Mouse (Mus musculus) hindbrain, postnatal 0 days (tissue): Measurements from ENCODE around the gene Ddx20. TPM values are rescaled to one million over a fixed set of nuclear protein-coding genes. Genes with fewer than 3 reads are reported as not detected.

Source experiments
- ATAC-seq: fragments of 200-750 bp; cut with Nextera tagmentation; 2 replicates; pipeline ENCODE4 v1.8.0; 2017; ENCODE audit warnings: mild to moderate bottlenecking, moderate TSS enrichment, moderate library complexity
- DNase-seq: peaks from one replicate; pipeline ENCODE4 v3.0.0-alpha.2; 2015; ENCODE audit warnings: low spot score
- H3K27ac ChIP-seq: fragments of 300-500 bp; sonication (generic); 2 replicates; pipeline ENCODE4 v1.5.1; 2014; ENCODE audit warnings: mild to moderate bottlenecking
- H3K27me3 ChIP-seq: fragments of 300-500 bp; sonication (generic); 2 replicates; pipeline ENCODE4 v1.6.1; 2014; ENCODE audit warnings: low read length, mixed read lengths; ENCODE audit not compliant: insufficient read depth
- H3K36me3 ChIP-seq: fragments of 300-500 bp; sonication (generic); 2 replicates; pipeline ENCODE4 v1.6.1; 2014; ENCODE audit warnings: low read length, mixed read lengths; ENCODE audit not compliant: insufficient read depth
- H3K4me1 ChIP-seq: fragments of 300-500 bp; sonication (generic); 2 replicates; pipeline ENCODE4 v1.6.1; 2014; ENCODE audit warnings: antibody characterized with exemption, low read length, mixed read lengths; ENCODE audit not compliant: insufficient read depth
- H3K4me2 ChIP-seq: fragments of 300-500 bp; sonication (generic); 2 replicates; pipeline ENCODE4 v1.6.1; 2014; ENCODE audit warnings: low read depth, mild to moderate bottlenecking, low read length, moderate library complexity, mixed read lengths
- H3K4me3 ChIP-seq: fragments of 300-500 bp; sonication (generic); 2 replicates; pipeline ENCODE4 v1.5.1; 2014; ENCODE audit warnings: low read length
- H3K9ac ChIP-seq: fragments of 300-500 bp; sonication (generic); replicated peaks from 2 replicates; pipeline ENCODE4 v1.6.1; 2014; ENCODE audit warnings: mild to moderate bottlenecking, low read length, moderate library complexity, mixed read lengths
- H3K9me3 ChIP-seq: fragments of 300-500 bp; sonication (generic); 2 replicates; pipeline ENCODE4 v1.6.1; 2016; ENCODE audit warnings: low read length, mixed read lengths
- CTCF ChIP-seq: IDR thresholded peaks from 2 replicates; pipeline ENCODE4 v1.5.1; 2016; ENCODE audit warnings: antibody characterized with exemption, control low read depth, low read depth
- WGBS: fragments of 180-500 bp; shearing (Covaris S2); extraction: QIAGEN DNeasy Blood & Tissue Kit; methylation state at CpG from one replicate; pipeline ENCODE4 v1.1.7; 2014; 5-methylcytosine and 5-hydroxymethylcytosine counted together
- polyA plus RNA-seq: library from polyadenylated mRNA; unstranded; fragments of >200 nt; fragmentation: Nextera tagmentation; extraction: Ambion mirVana; gene quantifications from 2 replicates; pipeline ENCODE4 v1.2.1, GENCODE M21; 2015
- total RNA-seq: library from RNA; depleted of rRNA; stranded (reverse); fragments of >200 nt; gene quantifications from 2 replicates; pipeline ENCODE4 v1.2.3, GENCODE M21; 2014

The Ddx20 gene
- total and polyA plus RNA-seq, 2 experiments from 2014 or later: 14.4 to 18.1 TPM

DNA sequence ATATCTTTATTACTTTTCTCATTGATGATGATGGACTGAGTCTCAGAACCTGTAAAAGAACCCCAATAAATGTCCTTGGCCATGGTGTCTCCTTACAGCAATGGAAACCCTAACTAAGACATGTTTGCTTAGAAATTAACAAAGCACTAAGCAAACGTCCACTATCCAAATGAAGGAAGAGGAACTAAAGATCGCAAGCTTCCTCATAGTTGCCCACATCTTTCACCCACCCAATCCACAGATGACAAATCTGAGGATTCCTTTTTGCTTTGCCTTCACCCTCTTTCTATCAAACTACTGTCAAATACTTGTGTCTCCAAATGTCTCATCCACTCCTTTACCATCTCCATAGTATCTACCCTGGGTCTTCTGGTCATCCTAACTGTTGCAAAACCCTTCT lies 1.2 kb upstream of the Ddx20 start:
- no peaks in the 10 kb centered on the region for H3K9me3 ChIP-seq
- WGBS: 85% methylated on average over 2 of the region's 2 CpGs

DNA sequence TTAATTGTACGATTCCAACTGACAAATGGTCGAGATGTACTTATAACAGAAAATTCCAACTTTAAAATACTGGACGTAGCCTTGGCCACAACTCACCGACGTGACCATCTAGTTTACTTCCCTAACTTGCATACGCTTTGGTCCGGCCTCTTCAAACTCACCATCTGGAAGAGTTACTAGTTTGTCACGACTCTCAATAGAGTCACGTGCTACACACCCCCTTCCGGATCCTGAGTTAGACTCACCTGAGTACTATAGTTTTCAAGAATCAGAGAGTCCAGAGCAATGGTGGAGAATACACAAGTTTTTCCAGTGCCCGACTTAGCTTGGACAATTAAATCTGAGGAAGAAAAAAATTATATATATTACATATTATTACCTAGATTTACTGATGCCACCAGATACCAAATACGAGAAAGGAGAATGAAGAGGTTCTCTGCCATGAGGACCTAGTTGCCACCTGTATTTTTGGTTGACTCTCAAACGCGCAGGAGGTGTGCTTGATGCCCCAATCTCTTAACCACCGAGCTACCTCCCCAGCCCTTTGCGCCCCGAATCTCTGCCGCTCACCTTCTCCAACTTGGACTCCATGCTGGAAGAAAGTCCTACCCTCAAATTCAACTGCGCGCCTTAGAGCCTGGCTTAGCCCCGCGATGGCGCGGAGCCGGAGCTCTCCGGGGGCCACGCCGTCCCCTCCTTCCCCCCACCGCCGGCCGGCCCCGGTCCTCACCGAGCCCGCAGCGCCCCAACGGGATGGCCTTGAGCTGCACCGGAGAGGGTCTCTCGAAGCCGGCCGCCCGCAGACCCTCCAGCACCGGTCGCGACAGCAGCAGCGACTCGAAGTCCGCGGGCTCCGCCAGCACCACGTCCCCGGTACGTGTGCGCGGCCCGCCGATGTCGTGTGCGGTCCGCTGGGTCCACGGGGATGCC lies 715 bp downstream of the Ddx20 start:
- H3K36me3 ChIP-seq: 0 out of 2 replicates have a peak, but pooled peaks cover 10% of the 10 kb centered on the region
- WGBS: 10% methylated on average over 58 of the region's 60 CpGs
- no peak for ATAC-seq

More for the DNA sequence above, 1.2 kb upstream of the Ddx20 start:
- no peak overlapping the region for H3K27ac ChIP-seq
- no peak for TF ChIP-seq CTCF
- no peak overlapping the region for H3K4me2 ChIP-seq
- no peaks in the 10 kb centered on the region for H3K27me3 ChIP-seq
- DNase-seq (no peak), ATAC-seq (no peak)
- no peaks in the 10 kb centered on the region for H3K4me1 ChIP-seq
- H3K9ac ChIP-seq: no peak overlapping the region
- no peak overlapping the region for H3K4me3 ChIP-seq
- H3K36me3 ChIP-seq: 0 out of 2 replicates have a peak, but pooled peaks cover 4% of the 10 kb centered on the region

DNA sequence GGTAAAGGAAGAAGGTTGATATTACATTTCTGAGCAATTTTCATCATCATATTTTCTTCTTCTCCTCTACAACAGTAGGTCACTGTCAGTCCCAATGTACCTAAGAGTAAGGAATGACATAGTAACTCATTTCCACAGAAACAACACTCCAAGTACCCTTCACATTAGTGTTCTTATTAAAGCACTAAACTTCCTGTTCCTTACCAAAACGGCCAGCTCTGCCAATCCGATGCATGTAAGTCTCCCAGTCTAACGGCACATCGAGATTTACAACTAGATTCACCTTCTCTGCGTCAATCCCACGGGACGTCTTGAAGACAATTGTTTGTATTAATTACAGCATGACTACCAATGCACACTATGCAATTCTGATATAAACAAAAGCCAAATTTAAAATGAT lies 7.0 kb downstream of the Ddx20 start:
- no peak overlapping the region for H3K27ac ChIP-seq
- peaks cover 24% of the 10 kb centered on the region for H3K36me3 ChIP-seq
- no peak overlapping the region for H3K4me2 ChIP-seq
- H3K27me3 ChIP-seq: no peaks in the 10 kb centered on the region
- WGBS: 94% methylated on average over 7 of the region's 7 CpGs
- no peak overlapping the region for H3K4me3 ChIP-seq
- no peaks in the 10 kb centered on the region for H3K4me1 ChIP-seq
- TF ChIP-seq CTCF: no peak
- DNase-seq (no peak), ATAC-seq (no peak)
- H3K9me3 ChIP-seq: no peaks in the 10 kb centered on the region
- no peak overlapping the region for H3K9ac ChIP-seq

More for the DNA sequence above, 715 bp downstream of the Ddx20 start:
- Histone ChIP-seq H3K27ac (peak overlapping the region; percentile 17; the same call in 1 of the 2 replicates), H3K4me1 (no peaks in the 10 kb centered on the region), H3K9ac (peak overlapping the region; percentile 61), H3K4me2 (peak overlapping the region; percentile 69), H3K4me3 (peak overlapping the region; percentile 59), H3K9me3 (no peaks in the 10 kb centered on the region), H3K27me3 (no peaks in the 10 kb centered on the region)
- no peak for TF ChIP-seq CTCF
- peak; percentile 6 for DNase-seq

DNA sequence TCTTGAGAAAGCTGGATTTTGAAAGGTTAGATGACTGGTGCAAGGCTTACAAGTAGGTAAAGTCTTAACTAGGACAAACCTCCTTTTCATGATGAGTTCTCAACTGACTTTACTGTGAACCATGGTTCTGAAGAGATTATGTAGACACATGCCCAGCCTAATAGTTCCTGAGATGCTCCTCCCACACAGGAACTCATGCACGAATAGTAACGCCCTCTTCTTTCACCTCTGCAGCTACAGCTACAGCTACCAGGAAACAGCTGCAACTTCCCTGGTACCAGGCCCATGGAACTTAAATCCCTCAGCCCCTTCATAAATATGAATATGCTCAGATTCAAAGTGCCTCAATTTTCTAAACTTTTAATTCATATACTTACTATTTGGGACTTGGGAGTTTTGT lies 11.4 kb downstream of the Ddx20 start:
- no peak for ATAC-seq
- H3K36me3 ChIP-seq: peaks cover 14% of the 10 kb centered on the region
- H3K9me3 ChIP-seq: no peaks in the 10 kb centered on the region
- WGBS: 45% methylated on average over 2 of the region's 2 CpGs
- no peak for DNase-seq
- H3K27ac ChIP-seq: no peak overlapping the region
- H3K4me3 ChIP-seq: no peak overlapping the region
- no peaks in the 10 kb centered on the region for H3K27me3 ChIP-seq
- H3K9ac ChIP-seq: no peak overlapping the region
- TF ChIP-seq CTCF: no peak
- no peaks in the 10 kb centered on the region for H3K4me1 ChIP-seq
- H3K4me2 ChIP-seq: no peak overlapping the region

DNA sequence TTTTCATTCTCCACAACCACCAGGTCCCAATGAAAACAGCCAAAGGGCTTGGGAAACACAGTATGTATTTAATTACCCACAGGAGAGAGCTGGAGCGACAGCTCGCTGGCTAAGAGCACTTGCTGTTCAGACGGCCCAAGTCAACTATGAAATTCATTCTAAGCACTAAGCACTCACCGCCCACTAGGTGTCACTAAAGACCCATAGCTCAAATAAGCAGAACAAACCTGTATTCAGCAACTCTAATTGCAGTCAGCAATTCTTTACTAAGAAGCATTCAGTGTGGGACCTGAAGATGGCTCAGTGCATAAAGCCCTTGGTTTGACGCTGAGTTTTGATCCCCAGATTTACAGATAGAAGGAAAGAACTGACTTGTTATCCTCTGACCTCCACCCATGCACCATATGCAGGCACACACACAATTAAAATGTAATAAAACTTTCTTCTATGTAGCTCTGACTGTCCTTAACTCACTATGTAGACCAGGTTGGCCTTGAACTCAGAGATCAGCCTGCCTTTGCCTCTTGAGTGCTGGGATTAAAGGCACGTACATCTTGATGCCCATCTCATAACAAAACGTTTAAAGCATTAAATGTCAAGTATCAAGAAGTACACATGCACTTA lies 12.7 kb downstream of the Ddx20 start:
- ATAC-seq (peak; percentile 90), DNase-seq (peak; percentile 93)
- Histone ChIP-seq H3K36me3 (peaks cover 18% of the 10 kb centered on the region), H3K27me3 (no peaks in the 10 kb centered on the region), H3K4me2 (no peak overlapping the region), H3K4me3 (no peak overlapping the region), H3K9me3 (no peaks in the 10 kb centered on the region), H3K9ac (no peak overlapping the region), H3K27ac (no peak overlapping the region), H3K4me1 (no peaks in the 10 kb centered on the region)
- TF ChIP-seq CTCF: peak; percentile 97
- 24% methylated on average over 7 of the region's 7 CpGs for WGBS

DNA sequence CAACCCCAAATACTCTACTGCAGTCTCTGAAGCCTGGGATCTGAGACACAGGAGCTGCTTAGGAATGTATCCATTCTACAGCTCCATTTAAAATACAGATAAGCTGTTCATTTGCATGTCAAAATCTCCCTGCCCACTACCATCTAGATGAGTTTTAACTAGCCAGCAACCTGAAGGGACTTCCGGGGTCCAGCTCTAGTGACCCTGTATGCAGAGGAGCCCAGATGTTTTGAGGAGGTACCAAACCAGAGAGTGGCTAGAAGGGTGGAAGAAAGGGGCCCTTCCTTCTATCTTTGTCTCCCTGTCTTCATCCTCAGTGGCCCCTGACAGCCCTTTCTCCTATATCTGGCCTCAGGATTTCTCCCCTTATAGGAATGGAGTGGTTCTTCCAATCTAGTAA lies 16.6 kb downstream of the Ddx20 start:
- peaks cover 11% of the 10 kb centered on the region; the same call in 1 of the 2 replicates for H3K36me3 ChIP-seq
- no peak overlapping the region for H3K27ac ChIP-seq
- H3K9ac ChIP-seq: no peak overlapping the region
- TF ChIP-seq CTCF: no peak
- no peaks in the 10 kb centered on the region for H3K9me3 ChIP-seq
- H3K4me3 ChIP-seq: no peak overlapping the region
- no peaks in the 10 kb centered on the region for H3K4me1 ChIP-seq
- H3K27me3 ChIP-seq: no peaks in the 10 kb centered on the region
- DNase-seq (no peak), ATAC-seq (no peak)
- H3K4me2 ChIP-seq: no peak overlapping the region
- WGBS: 93% methylated on average over 1 of the region's 1 CpGs

DNA sequence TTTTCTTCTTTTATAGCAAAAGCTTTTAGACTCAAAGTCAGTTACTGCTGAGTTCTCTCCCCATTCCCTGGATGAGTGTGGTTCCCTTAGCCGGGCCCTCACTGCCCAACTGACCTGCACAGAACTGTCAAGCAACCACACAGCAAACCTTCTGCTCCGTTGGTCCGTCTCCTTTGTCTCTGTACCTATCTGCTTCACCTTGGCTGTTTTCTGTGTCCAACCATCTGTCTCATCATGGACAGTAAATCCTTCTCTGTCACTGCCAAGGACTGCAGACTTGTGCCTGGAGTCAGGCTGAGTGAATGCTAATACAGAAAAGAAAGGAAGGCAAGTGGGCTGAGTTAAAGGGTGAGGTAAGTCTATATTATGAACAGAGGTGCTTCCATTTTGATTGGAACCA lies 17.6 kb downstream of the Ddx20 start:
- H3K4me3 ChIP-seq: no peak overlapping the region
- H3K4me1 ChIP-seq: no peaks in the 10 kb centered on the region
- ATAC-seq (no peak), DNase-seq (no peak)
- no peak for TF ChIP-seq CTCF
- H3K27ac ChIP-seq: no peak overlapping the region
- 89% methylated on average over 3 of the region's 3 CpGs for WGBS
- no peak overlapping the region for H3K9ac ChIP-seq
- no peaks in the 10 kb centered on the region for H3K9me3 ChIP-seq
- H3K36me3 ChIP-seq: peaks cover 19% of the 10 kb centered on the region; the same call in 1 of the 2 replicates
- no peak overlapping the region for H3K4me2 ChIP-seq
- no peaks in the 10 kb centered on the region for H3K27me3 ChIP-seq
